Mouse (Mus musculus) limb, embryonic 15.5 days (tissue): ENCODE data around the gene Tmem109. TPM values are rescaled to one million over a fixed set of nuclear protein-coding genes. Genes with fewer than 3 reads are reported as not detected.

Experiments
- ATAC-seq: fragments of 200-750 bp; cut with Nextera tagmentation; 2 replicates; pipeline ENCODE4 v1.8.0; 2017; ENCODE audit warnings: low read depth, moderate TSS enrichment; ENCODE audit not compliant: insufficient number of reproducible peaks, low FRiP score, low TSS enrichment
- H3K27ac ChIP-seq: fragments of 300-500 bp; sonication (generic); 2 replicates; pipeline ENCODE4 v1.5.1; 2015; ENCODE audit warnings: moderate library complexity, mild to moderate bottlenecking, inconsistent platforms
- H3K27me3 ChIP-seq: fragments of 300-500 bp; sonication (generic); 2 replicates; pipeline ENCODE4 v1.6.1; 2015; ENCODE audit warnings: inconsistent platforms
- H3K36me3 ChIP-seq: fragments of 300-500 bp; sonication (generic); 2 replicates; pipeline ENCODE4 v1.6.1; 2015; ENCODE audit warnings: inconsistent platforms
- H3K4me1 ChIP-seq: fragments of 300-500 bp; sonication (generic); 2 replicates; pipeline ENCODE4 v1.6.1; 2015; ENCODE audit warnings: inconsistent platforms
- H3K4me2 ChIP-seq: fragments of 300-500 bp; sonication (generic); 2 replicates; pipeline ENCODE4 v1.6.1; 2015; ENCODE audit warnings: mild to moderate bottlenecking, inconsistent platforms
- H3K4me3 ChIP-seq: fragments of 300-500 bp; sonication (generic); 2 replicates; pipeline ENCODE4 v1.5.1; 2015; ENCODE audit warnings: mild to moderate bottlenecking, inconsistent platforms
- H3K9ac ChIP-seq: fragments of 300-500 bp; sonication (generic); 2 replicates; pipeline ENCODE4 v1.6.1; 2015; ENCODE audit warnings: inconsistent platforms
- H3K9me3 ChIP-seq: fragments of 300-500 bp; sonication (generic); 2 replicates; pipeline ENCODE4 v1.6.1; 2016; ENCODE audit warnings: inconsistent platforms
- WGBS: fragments of 180-500 bp; shearing (Covaris S2); methylation state at CpG from one replicate; pipeline ENCODE4 v1.1.7; 2015; 5-methylcytosine and 5-hydroxymethylcytosine counted together
- polyA plus RNA-seq: library from polyadenylated mRNA; unstranded; fragments of >200 nt; fragmentation: Nextera tagmentation; extraction: Ambion mirVana; gene quantifications from 2 replicates; pipeline ENCODE4 v1.2.1, GENCODE M21; 2015

The Tmem109 gene
- polyA plus RNA-seq, 1 experiment from 2014 or later, result 138 TPM

DNA sequence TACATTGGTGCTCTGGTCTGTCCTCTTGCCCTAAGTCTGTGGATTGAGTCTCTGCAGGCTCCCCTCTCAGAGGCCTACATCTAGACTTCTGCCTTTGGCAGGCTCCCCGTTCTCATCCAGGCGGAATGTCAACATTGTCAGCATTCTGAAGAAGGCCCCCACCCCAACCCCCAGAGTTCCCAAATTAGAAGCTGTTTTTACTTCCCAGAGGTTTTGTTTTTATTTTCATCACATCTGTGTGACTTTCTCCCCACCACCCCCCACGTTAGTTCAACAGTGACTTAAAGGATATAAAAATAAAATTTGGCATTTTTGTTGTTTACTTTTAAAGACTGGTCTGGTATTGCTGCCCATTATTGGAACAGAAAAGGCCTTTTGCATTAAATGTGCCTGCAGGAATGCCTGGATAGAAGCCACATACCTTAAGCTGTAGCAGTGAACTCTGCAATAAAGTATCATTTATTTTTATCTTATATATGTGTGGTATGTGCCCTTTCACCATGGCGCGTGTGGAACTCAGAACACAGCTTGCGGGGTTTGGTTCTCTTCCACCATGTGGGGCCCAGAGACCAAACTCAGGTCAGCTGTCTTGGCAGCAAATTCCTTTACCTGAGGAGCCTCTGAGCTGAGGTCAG lies 27.4 kb upstream of the Tmem109 start:
- H3K4me3 ChIP-seq, result no peak overlapping the region
- ATAC-seq, result peak; percentile 56
- 38% methylated on average over 6 of the region's 6 CpGs for WGBS
- H3K4me1 ChIP-seq, result peaks cover 21% of the 10 kb centered on the region
- peak overlapping the region; percentile 86 for H3K27ac ChIP-seq
- H3K9me3 ChIP-seq, result no peaks in the 10 kb centered on the region
- H3K9ac ChIP-seq, result 0 out of 2 replicates have a peak overlapping the region, but pooled peaks have one; percentile 17
- no peak overlapping the region for H3K4me2 ChIP-seq
- H3K36me3 ChIP-seq, result peaks cover 26% of the 10 kb centered on the region
- H3K27me3 ChIP-seq, result no peaks in the 10 kb centered on the region

DNA sequence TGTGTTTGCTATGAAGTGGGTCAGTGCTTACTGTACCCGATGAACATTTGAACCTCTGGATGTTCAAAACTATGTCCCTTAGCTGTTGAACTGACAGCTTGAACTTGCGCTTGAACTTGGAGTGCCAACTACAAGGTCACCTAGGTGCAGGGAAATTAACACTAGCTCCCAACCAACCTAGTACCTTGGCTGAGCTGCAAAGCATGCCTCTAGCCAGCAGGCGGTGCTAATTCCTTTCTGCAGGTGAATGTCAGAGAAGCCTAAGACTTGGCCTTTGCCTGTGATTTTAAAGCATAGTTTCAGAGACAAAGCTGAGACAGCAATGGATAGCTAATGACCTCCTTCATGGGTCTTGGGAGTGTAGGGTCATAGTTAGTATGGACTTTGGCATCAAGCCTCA lies 26.1 kb upstream of the Tmem109 start:
- no peak for ATAC-seq

DNA sequence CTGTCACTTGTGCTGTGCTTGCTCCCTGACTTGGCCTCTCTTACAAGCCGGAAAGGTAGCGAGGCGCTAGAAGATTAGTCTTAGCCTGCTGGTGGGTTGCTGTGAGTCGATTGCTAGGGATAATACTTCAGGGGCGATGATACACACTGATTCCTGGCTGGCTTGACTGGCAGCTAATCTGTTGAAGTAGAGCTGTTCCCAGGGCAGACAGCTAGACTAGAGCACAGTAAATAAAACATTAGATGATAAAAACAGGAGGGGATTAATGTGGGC lies 23.9 kb upstream of the Tmem109 start:
- Histone ChIP-seq H3K4me3 (no peak overlapping the region), H3K4me1 (peaks cover 19% of the 10 kb centered on the region), H3K9me3 (no peaks in the 10 kb centered on the region), H3K27ac (peak overlapping the region; percentile 61), H3K4me2 (no peak overlapping the region), H3K27me3 (no peaks in the 10 kb centered on the region), H3K36me3 (peaks cover 62% of the 10 kb centered on the region), H3K9ac (no peak overlapping the region)
- no peak for ATAC-seq
- 79% methylated on average over 5 of the region's 5 CpGs for WGBS

More for the DNA sequence above, 26.1 kb upstream of the Tmem109 start:
- Histone ChIP-seq H3K4me3 (no peak overlapping the region), H3K4me1 (peaks cover 19% of the 10 kb centered on the region), H3K27ac (peak overlapping the region; percentile 86; the same call in 1 of the 2 replicates), H3K27me3 (no peaks in the 10 kb centered on the region), H3K9ac (no peak overlapping the region), H3K9me3 (no peaks in the 10 kb centered on the region), H3K4me2 (no peak overlapping the region), H3K36me3 (peaks cover 40% of the 10 kb centered on the region)
- WGBS, result 61% methylated on average over 3 of the region's 3 CpGs

DNA sequence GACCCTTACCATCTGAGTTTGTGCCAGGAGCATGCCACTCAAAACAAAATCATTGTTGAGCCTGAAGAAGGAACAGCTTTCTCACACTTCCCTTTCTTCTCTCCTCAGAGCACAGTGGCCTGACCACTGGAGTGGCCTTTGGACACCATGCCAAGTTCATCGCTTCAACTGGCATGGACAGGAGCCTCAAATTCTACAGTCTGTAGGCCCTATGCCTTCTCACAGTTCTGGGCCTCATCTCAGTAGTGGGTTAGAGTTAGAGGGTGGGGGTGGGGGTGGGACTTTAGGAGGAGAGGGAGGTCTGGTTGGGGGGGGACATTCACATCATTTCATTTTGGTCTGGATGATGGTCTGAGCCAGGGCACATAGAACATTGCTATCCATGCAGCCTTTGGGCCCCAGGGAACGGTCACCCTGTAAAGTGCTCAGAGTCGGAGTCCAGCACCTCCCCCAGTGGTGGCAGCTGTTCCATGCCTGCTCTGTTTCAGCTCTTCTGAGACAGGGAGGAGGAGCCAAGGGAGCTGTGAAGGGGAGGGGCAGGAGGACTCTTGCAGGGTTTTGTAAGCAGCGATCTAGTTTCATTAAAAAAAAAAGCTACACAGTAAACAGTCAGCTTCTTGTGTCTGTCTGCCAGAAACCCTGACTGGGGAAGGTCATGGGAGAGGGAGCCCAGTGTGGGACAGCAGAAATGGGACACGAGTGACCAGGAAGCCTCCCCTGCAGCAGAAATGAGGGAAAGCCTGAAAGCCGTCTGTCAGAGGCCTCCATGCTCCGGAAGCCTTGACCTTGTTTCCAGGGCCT lies 23.3 kb upstream of the Tmem109 start:
- H3K4me2 ChIP-seq, result no peak overlapping the region
- WGBS, result 45% methylated on average over 7 of the region's 7 CpGs
- no peak overlapping the region for H3K4me3 ChIP-seq
- peaks cover 19% of the 10 kb centered on the region for H3K4me1 ChIP-seq
- H3K36me3 ChIP-seq, result peaks cover 67% of the 10 kb centered on the region
- no peak overlapping the region for H3K9ac ChIP-seq
- H3K27me3 ChIP-seq, result no peaks in the 10 kb centered on the region
- peak; percentile 69 for ATAC-seq
- H3K9me3 ChIP-seq, result no peaks in the 10 kb centered on the region
- H3K27ac ChIP-seq, result peak overlapping the region; percentile 61

DNA sequence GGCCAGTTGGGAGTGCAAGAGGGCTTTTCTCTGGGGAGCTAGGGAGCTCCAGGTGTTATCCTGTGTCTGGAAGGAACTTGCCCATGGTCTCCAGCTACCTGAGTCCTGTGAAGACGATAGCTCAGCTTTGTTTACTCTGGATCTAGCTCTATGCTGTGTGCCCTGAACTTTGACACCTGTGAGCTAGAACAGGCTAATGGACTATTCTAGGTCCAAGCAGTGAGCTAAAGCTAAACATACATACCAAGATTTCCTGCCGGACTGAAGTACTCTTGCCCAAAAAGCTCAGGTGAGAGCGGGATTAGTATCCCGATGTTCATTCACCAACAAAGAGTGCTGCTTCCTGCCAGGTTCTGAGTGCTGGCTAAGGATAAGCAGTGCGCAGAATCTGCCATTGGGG lies 22.7 kb upstream of the Tmem109 start:
- WGBS, result 87% methylated on average over 5 of the region's 5 CpGs
- H3K27me3 ChIP-seq, result no peaks in the 10 kb centered on the region
- peaks cover 73% of the 10 kb centered on the region for H3K36me3 ChIP-seq
- H3K4me3 ChIP-seq, result no peak overlapping the region
- H3K9me3 ChIP-seq, result no peaks in the 10 kb centered on the region
- H3K27ac ChIP-seq, result 0 out of 2 replicates have a peak overlapping the region, but pooled peaks have one; percentile 4
- peaks cover 17% of the 10 kb centered on the region for H3K4me1 ChIP-seq
- H3K4me2 ChIP-seq, result no peak overlapping the region
- H3K9ac ChIP-seq, result no peak overlapping the region
- no peak for ATAC-seq

DNA sequence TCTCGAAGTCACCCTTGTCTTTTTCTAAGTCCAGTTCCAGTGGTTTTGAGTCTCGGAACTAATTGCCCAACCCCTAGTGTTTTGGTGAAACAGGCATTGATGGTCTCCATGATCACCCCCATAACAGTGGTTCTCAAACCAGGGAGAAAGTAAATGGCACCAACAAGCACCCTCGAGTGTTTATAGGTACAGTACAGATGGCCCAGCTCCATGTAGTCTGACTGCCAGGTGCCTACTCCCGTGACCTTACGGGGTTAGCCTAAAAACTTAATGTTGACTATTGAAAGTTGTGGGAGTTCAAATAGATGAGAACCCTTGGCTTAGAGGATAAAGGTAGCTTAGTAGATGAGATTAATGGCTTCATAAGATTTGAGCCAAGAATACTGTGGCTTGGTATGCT lies 19.2 kb upstream of the Tmem109 start:
- Histone ChIP-seq H3K4me2 (no peak overlapping the region), H3K27ac (no peak overlapping the region), H3K4me1 (peaks cover 15% of the 10 kb centered on the region), H3K4me3 (no peak overlapping the region), H3K9me3 (no peaks in the 10 kb centered on the region), H3K36me3 (peaks cover 79% of the 10 kb centered on the region), H3K27me3 (no peaks in the 10 kb centered on the region), H3K9ac (no peak overlapping the region)
- ATAC-seq, result no peak
- 92% methylated on average over 5 of the region's 5 CpGs for WGBS

GRCm38 (mm10) chr19:10900315-10900714 lies 18.5 kb upstream of the Tmem109 start:
- peaks cover 72% of the 10 kb centered on the region for H3K36me3 ChIP-seq
- no peak for ATAC-seq
- 75% methylated on average over 6 of the region's 6 CpGs for WGBS
- H3K9me3 ChIP-seq, result no peaks in the 10 kb centered on the region
- no peak overlapping the region for H3K4me2 ChIP-seq
- peaks cover 15% of the 10 kb centered on the region for H3K4me1 ChIP-seq
- H3K9ac ChIP-seq, result no peak overlapping the region
- H3K27ac ChIP-seq, result 0 out of 2 replicates have a peak overlapping the region, but pooled peaks have one; percentile 13
- no peak overlapping the region for H3K4me3 ChIP-seq
- H3K27me3 ChIP-seq, result no peaks in the 10 kb centered on the region

DNA sequence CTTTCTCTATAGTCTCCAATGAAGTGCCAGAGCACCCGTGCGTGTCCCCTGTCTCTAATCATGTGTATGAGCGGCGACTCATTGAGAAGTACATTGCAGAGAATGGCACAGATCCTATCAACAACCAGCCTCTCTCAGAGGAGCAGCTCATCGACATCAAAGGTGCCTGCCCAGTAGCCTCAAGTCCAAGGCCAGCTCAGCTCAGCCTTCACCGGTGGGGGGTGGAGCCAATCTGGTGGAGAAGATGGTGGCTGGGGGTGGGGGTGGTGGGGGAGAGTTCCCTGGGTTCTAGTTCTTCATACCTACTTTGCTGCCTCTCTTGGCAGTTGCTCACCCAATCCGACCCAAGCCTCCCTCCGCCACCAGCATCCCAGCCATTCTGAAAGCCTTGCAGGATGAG lies 15.7 kb upstream of the Tmem109 start:
- H3K9ac ChIP-seq, result no peak overlapping the region
- no peak for ATAC-seq
- H3K27me3 ChIP-seq, result no peaks in the 10 kb centered on the region
- H3K4me1 ChIP-seq, result peaks cover 13% of the 10 kb centered on the region
- no peak overlapping the region for H3K4me3 ChIP-seq
- no peaks in the 10 kb centered on the region for H3K9me3 ChIP-seq
- 86% methylated on average over 8 of the region's 8 CpGs for WGBS
- H3K36me3 ChIP-seq, result peaks cover 45% of the 10 kb centered on the region
- H3K4me2 ChIP-seq, result no peak overlapping the region
- H3K27ac ChIP-seq, result no peak overlapping the region

GRCm38 (mm10) chr19:10896849-10897248 lies 15.0 kb upstream of the Tmem109 start:
- H3K4me2 ChIP-seq, result peak overlapping the region; percentile 74; the same call in 1 of the 2 replicates
- H3K4me1 ChIP-seq, result peaks cover 13% of the 10 kb centered on the region
- H3K36me3 ChIP-seq, result peaks cover 39% of the 10 kb centered on the region
- no peak overlapping the region for H3K9ac ChIP-seq
- no peaks in the 10 kb centered on the region for H3K9me3 ChIP-seq
- no peaks in the 10 kb centered on the region for H3K27me3 ChIP-seq
- 83% methylated on average over 7 of the region's 7 CpGs for WGBS
- no peak for ATAC-seq
- peak overlapping the region; percentile 83 for H3K4me3 ChIP-seq
- no peak overlapping the region for H3K27ac ChIP-seq

- peak overlapping the region; percentile 94 for H3K27ac ChIP-seq
- H3K36me3 ChIP-seq, result peaks cover 28% of the 10 kb centered on the region
- H3K4me3 ChIP-seq, result peak overlapping the region; percentile 83
- no peak for ATAC-seq
- H3K9ac ChIP-seq, result peak overlapping the region; percentile 90
- H3K9me3 ChIP-seq, result no peaks in the 10 kb centered on the region
- no peaks in the 10 kb centered on the region for H3K27me3 ChIP-seq
- peak overlapping the region; percentile 74 for H3K4me2 ChIP-seq
- under 1% methylated on average over 16 of the region's 16 CpGs for WGBS
- H3K4me1 ChIP-seq, result peaks cover 13% of the 10 kb centered on the region
Observed at GRCm38 (mm10) chr19:10895708-10896107, 13.9 kb upstream of the Tmem109 start.

DNA sequence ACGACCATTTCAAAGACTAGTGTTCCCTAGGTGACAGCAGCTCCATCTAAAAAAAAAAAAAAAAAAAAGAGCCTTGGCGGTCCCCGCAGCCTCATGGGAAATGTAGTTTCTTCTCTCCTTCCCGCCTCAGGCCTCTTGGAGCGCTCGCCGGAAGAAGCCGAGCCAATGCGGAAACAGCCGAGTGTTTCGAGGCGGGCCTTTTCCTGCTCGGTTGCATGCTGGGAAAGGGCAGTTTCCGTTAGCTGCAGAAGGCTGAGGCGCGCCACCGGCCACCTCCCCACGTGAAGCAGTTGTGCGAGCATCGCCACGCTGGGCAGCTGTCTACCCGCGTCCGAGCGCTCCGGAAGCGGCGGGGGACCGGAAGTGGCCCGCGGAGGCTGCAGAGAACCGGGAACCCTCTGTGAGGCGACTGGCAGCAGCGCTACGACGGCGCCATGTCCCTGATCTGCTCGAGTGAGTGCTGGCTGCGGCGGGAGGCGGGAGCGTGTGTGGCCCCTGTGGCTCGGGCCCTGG lies 13.3 kb upstream of the Tmem109 start, which contains the start of gene Prpf19:
Gene Prpf19 (plus strand): TSS at position 216 of the 513 bp plus-strand sequence.
- Histone ChIP-seq H3K27me3 (no peaks in the 10 kb centered on the region), H3K9ac (peak within 1 kb of the TSS; percentile 90), H3K9me3 (no peaks in the 10 kb centered on the region), H3K4me1 (peaks cover 13% of the 10 kb centered on the region), H3K4me3 (peak within 1 kb of the TSS; percentile 83), H3K27ac (peak within 1 kb of the TSS; percentile 94), H3K4me2 (peak within 1 kb of the TSS; percentile 74), H3K36me3 (peaks cover 21% of the 10 kb centered on the region)
- WGBS, result under 1% methylated on average over 43 of the region's 43 CpGs
- ATAC-seq, result peak; percentile 92

GRCm38 (mm10) chr19:10892201-10892600 lies 10.4 kb upstream of the Tmem109 start:
- Histone ChIP-seq H3K4me2 (no peak overlapping the region), H3K4me1 (peaks cover 13% of the 10 kb centered on the region), H3K4me3 (no peak overlapping the region), H3K27me3 (no peaks in the 10 kb centered on the region), H3K9me3 (no peaks in the 10 kb centered on the region), H3K36me3 (no peaks in the 10 kb centered on the region), H3K9ac (no peak overlapping the region), H3K27ac (no peak overlapping the region)
- ATAC-seq, result no peak
- WGBS, result 90% methylated on average over 3 of the region's 3 CpGs
